In the genomic region with DNA sequence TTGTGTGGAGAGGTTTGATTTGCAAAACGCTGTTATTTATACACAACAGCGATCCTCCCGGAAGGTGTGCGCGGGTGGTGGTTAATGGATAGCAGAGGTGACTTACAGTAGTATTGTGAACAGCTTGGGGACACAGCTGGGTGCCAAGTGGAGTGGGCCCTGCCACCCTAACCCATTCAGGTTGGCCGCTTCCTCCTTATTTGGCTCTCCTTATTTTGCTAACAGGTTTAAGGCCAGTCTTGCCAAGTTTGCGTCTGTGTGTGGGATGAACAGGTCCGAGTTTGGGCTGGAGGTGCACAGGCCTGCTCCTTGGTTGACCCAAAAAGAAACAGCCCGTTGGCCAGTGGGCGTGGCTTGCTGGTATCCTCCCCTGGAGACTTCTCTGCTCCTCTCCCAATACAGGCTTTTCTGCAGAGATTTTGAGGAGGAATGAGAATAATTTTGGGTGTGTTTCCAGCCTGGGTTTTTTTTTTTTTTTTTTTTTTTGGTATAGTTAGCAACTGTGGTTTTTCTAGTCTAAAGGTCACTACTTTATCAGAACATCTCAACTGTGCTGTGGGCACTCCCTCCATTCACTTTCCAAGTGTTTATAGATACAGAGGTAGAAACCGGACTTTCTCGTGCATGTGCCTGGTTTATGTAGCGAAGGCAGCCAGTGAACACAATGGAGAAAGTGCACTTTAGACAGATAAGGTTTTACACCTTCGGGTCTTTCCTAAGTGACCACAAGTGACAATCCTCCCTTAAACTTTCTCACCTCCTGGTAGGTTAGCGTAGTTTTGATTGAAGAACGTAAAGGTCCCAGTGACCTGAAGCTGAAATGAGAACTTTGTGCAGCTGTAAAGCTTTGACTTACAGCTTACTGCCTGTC, we compare ENCODE assay signal across 8 mouse cellular contexts. TPM values are rescaled to one million over a fixed set of nuclear protein-coding genes. Genes with fewer than 3 reads are reported as not detected.
A peak's percentile ranks its signal among the peaks of the same experiment; 100 is the strongest.
DNase-seq lines count a peak whose midpoint lies in the region; ATAC-seq and TF ChIP-seq lines count a peak whose summit lies in the region.

No protein-coding gene starts in this region.

- no peaks in the 10 kb centered on the region for H3K9me3 ChIP-seq in ES-Bruce4 (replicated peaks; ENCODE audit: control insufficient read depth, insufficient read depth, low read length, poor library complexity, severe bottlenecking)

- ATAC-seq in erythroid progenitor cell, adult 5-6 weeks (replicated peaks; ENCODE audit: low FRiP score, poor library complexity, severe bottlenecking) = peak; percentile 56; the same call in 1 of the 2 replicates
- ATAC-seq in megakaryocyte progenitor cell, adult 5-6 weeks (replicated peaks; ENCODE audit: poor library complexity) = 0 out of 2 replicates have a peak, but pooled peaks have one; percentile 7

- H3K4me3 ChIP-seq in ES-Bruce4 (ENCODE audit: low read depth, low read length) = peak overlapping the region; percentile 96
- H3K4me3 ChIP-seq in bone marrow, adult 2 months (replicated peaks; ENCODE audit: control insufficient read depth, low read depth, low read length) = peak overlapping the region; percentile 73

- H3K9ac ChIP-seq in ES-Bruce4 (ENCODE audit: low read depth, poor library complexity, severe bottlenecking) = peak overlapping the region; percentile 92

- TF ChIP-seq EP300 in ES-Bruce4 (IDR thresholded peaks at IDR 0.05; ENCODE audit: insufficient read depth, low read depth, low read length) = no peak

- WGBS in bone marrow, adult 2 months = 13% methylated on average over 16 of the region's 16 CpGs

- no peaks in the 10 kb centered on the region for H3K36me3 ChIP-seq in ES-Bruce4 (ENCODE audit: control insufficient read depth, insufficient read depth, low read length, poor library complexity, severe bottlenecking)

- TF ChIP-seq POLR2A in ES-Bruce4 (IDR thresholded peaks at IDR 0.05; ENCODE audit: insufficient read depth, low read length) = no peak
- no peak for TF ChIP-seq POLR2A in bone marrow, adult 2 months (IDR thresholded peaks at IDR 0.05; ENCODE audit: borderline replicate concordance, control insufficient read depth, low read depth, low read length)

- no peak for TF ChIP-seq CTCF in ES-Bruce4 (IDR thresholded peaks at IDR 0.05; ENCODE audit: low read depth, low read length)
- no peak for TF ChIP-seq CTCF in bone marrow, adult 2 months (IDR thresholded peaks at IDR 0.05; ENCODE audit: control insufficient read depth, insufficient read depth, low read length)

- no peak overlapping the region for H3K27ac ChIP-seq in ES-Bruce4 (ENCODE audit: insufficient read depth, low read length)
- H3K27ac ChIP-seq in bone marrow, adult 2 months (ENCODE audit: control insufficient read depth, insufficient read depth, low read depth, low read length, poor library complexity) = no peak overlapping the region

- H3K4me1 ChIP-seq in ES-Bruce4 (ENCODE audit: control insufficient read depth, insufficient read depth, low read length) = peaks cover 2% of the 10 kb centered on the region
- H3K4me1 ChIP-seq in bone marrow, adult 2 months (ENCODE audit: control insufficient read depth, insufficient read depth, low read length) = no peaks in the 10 kb centered on the region; the same call in 1 of the 2 replicates

- intact Hi-C loops in heart, postnatal 25 days (cut with DNase I) = loop anchor here (2.0 to 10.0 kb wide), 2 partner anchors 148 to 342 kb away; no protein-coding TSS in a partner anchor

- no peaks in the 10 kb centered on the region for H3K27me3 ChIP-seq in ES-Bruce4 (ENCODE audit: control insufficient read depth, insufficient read depth, low read length, poor library complexity, severe bottlenecking)

- DNase-seq in heart, postnatal 25 days (ENCODE audit: low spot score) = peak; percentile 27
- DNase-seq in kidney, postnatal 4 days = peak; percentile 72 to 79
- peak; percentile 20 to 52 for DNase-seq in spleen, adult 18-20 months
- no peak for DNase-seq in natural killer cell, adult 2 months (ENCODE audit: low spot score in 2 of 2)

RNA-seq across cellular contexts. Expression of gene Nck2, which starts 2.6 kb away (rescaled TPM):
- polyA plus RNA-seq in ES-Bruce4 (2011; ENCODE audit: insufficient read depth, insufficient read length, low read depth, missing spikeins) = 19.8 and 21.2 TPM in 2 replicates
- polyA plus RNA-seq in bone marrow, adult 2 months (2011; ENCODE audit: insufficient read depth, insufficient read length, low replicate concordance, missing spikeins) = 9.4 and 21.0 TPM in 2 replicates
- total RNA-seq in erythroid progenitor cell, adult 5-6 weeks (2015; ENCODE audit: low replicate concordance) = 1.8 and 3.4 TPM in 2 replicates
- total RNA-seq in erythroid progenitor cell, adult 5-6 weeks (2017; ENCODE audit: low replicate concordance) = 1.2 and 5.3 TPM in 2 replicates
- 10 to 100 TPM; 14.3 to 15.4 TPM for total RNA-seq in heart, postnatal 25 days (2021)
- 5.4 and 9.8 TPM in 2 replicates for total RNA-seq in megakaryocyte progenitor cell, adult 5-6 weeks (2015)
- total RNA-seq in megakaryocyte progenitor cell, adult 5-6 weeks (2017) = 14.5 and 15.8 TPM in 2 replicates

Comparison
In these comparisons a context has a peak if more than half of its experiments do, and no peak if none do; other contexts are left out.
1. DNase-seq: peak in heart, postnatal 25 days (single experiment), kidney, postnatal 4 days (2 of 2) and spleen, adult 18-20 months (2 of 2); none in natural killer cell, adult 2 months (0 of 2).